Mouse (Mus musculus) lung, postnatal 0 days (tissue): ENCODE measurements around the gene Morc2a. TPM values are rescaled to one million over a fixed set of nuclear protein-coding genes. Genes with fewer than 3 reads are reported as not detected.

Experiments used
- ATAC-seq: fragments of 200-750 bp; cut with Nextera tagmentation; 2 replicates; pipeline ENCODE4 v1.8.0; 2017; ENCODE audit warnings: moderate library complexity
- DNase-seq: peaks from one replicate; pipeline ENCODE4 v3.0.0-alpha.2; 2016; ENCODE audit warnings: low spot score
- H3K27ac ChIP-seq: fragments of 300-500 bp; sonication (generic); 2 replicates; pipeline ENCODE4 v1.5.1; 2014; ENCODE audit warnings: antibody characterized with exemption, mild to moderate bottlenecking, low read length, mixed read lengths
- H3K27me3 ChIP-seq: fragments of 300-500 bp; sonication (generic); replicated peaks from 2 replicates; pipeline ENCODE4 v1.6.1; 2014; ENCODE audit warnings: low read length, mixed read lengths; ENCODE audit not compliant: insufficient read depth
- H3K36me3 ChIP-seq: fragments of 300-500 bp; sonication (generic); 2 replicates; pipeline ENCODE4 v1.6.1; 2014; ENCODE audit warnings: low read length, mixed read lengths; ENCODE audit not compliant: insufficient read depth
- H3K4me1 ChIP-seq: fragments of 300-500 bp; sonication (generic); 2 replicates; pipeline ENCODE4 v1.6.1; 2014; ENCODE audit warnings: antibody characterized with exemption, low read depth, low read length, mixed read lengths; ENCODE audit not compliant: insufficient read depth
- H3K4me2 ChIP-seq: fragments of 300-500 bp; sonication (generic); replicated peaks from 2 replicates; pipeline ENCODE4 v1.6.1; 2014; ENCODE audit warnings: low read depth, mild to moderate bottlenecking, low read length, moderate library complexity, mixed read lengths
- H3K4me3 ChIP-seq: fragments of 300-500 bp; sonication (generic); 2 replicates; pipeline ENCODE4 v1.5.1; 2014; ENCODE audit warnings: low read depth, low read length
- H3K9ac ChIP-seq: fragments of 300-500 bp; sonication (generic); replicated peaks from 2 replicates; pipeline ENCODE4 v1.6.1; 2014; ENCODE audit warnings: low read depth, mild to moderate bottlenecking
- H3K9me3 ChIP-seq: fragments of 300-500 bp; sonication (generic); 2 replicates; pipeline ENCODE4 v1.6.1; 2016; ENCODE audit warnings: low read length, mixed read lengths
- CTCF ChIP-seq: IDR thresholded peaks from 2 replicates; pipeline ENCODE4 v1.5.1; 2016; ENCODE audit warnings: antibody characterized with exemption, mild to moderate bottlenecking
- EP300 ChIP-seq: IDR thresholded peaks from 2 replicates; pipeline ENCODE4 v1.6.1; 2016; ENCODE audit warnings: antibody characterized with exemption, mild to moderate bottlenecking, control low read depth
- WGBS: fragments of 180-500 bp; shearing (Covaris S2); extraction: QIAGEN DNeasy Blood & Tissue Kit; methylation state at CpG from one replicate; pipeline ENCODE4 v1.1.7; 2014; 5-methylcytosine and 5-hydroxymethylcytosine counted together
- polyA plus RNA-seq: library from polyadenylated mRNA; unstranded; fragments of >200 nt; fragmentation: Nextera tagmentation; extraction: Ambion mirVana; gene quantifications from 2 replicates; pipeline ENCODE4 v1.2.1, GENCODE M21; 2015

The Morc2a gene
- polyA plus RNA-seq, 1 experiment from 2014 or later = 9.9 TPM

DNA sequence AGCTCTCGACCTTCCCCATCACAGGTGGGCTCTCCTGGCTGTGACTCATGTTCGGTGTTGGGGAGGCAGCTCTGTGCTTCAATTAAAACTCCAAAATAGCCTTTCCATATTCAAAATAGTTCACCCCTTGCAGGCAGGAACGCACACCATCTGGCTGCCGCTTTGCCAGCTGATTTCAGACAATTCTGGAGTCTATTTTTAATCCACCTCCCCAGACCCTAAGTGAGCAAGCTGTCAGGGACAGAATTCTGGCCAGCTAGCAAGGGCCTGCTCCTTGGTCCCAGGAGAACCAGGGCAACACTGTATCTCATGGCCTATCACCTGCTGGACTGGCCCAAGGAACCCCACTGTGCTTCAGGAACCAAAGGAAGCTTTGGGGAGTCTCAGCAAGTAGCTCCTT is 74.9 kb downstream of the Morc2a start:
- Histone ChIP-seq H3K36me3 (no peaks in the 10 kb centered on the region), H3K9ac (no peak overlapping the region), H3K27me3 (0 out of 2 replicates have a peak, but pooled peaks cover 3% of the 10 kb centered on the region), H3K4me1 (no peaks in the 10 kb centered on the region), H3K4me3 (no peak overlapping the region), H3K9me3 (no peaks in the 10 kb centered on the region), H3K27ac (no peak overlapping the region), H3K4me2 (no peak overlapping the region)
- TF ChIP-seq EP300 = no peak
- WGBS = 63% methylated on average over 4 of the region's 4 CpGs
- ATAC-seq = no peak
- DNase-seq = no peak

- H3K36me3 ChIP-seq = no peaks in the 10 kb centered on the region
- 58% methylated on average over 5 of the region's 5 CpGs for WGBS
- H3K4me1 ChIP-seq = no peaks in the 10 kb centered on the region
- no peak overlapping the region for H3K4me2 ChIP-seq
- H3K9me3 ChIP-seq = no peaks in the 10 kb centered on the region
- no peak for DNase-seq
- no peak overlapping the region for H3K27ac ChIP-seq
- no peak for ATAC-seq
- H3K27me3 ChIP-seq = 0 out of 2 replicates have a peak, but pooled peaks cover 3% of the 10 kb centered on the region
- no peak overlapping the region for H3K9ac ChIP-seq
- no peak overlapping the region for H3K4me3 ChIP-seq
- no peak for TF ChIP-seq CTCF
- no peak for TF ChIP-seq EP300
These were observed 75.7 kb downstream of the Morc2a start for GRCm38 (mm10) chr11:3724726-3725125.

GRCm38 (mm10) chr11:3725331-3726054 is 76.5 kb downstream of the Morc2a start:
- Histone ChIP-seq H3K4me2 (no peak overlapping the region), H3K36me3 (no peaks in the 10 kb centered on the region), H3K9me3 (no peaks in the 10 kb centered on the region), H3K4me1 (no peaks in the 10 kb centered on the region), H3K27ac (no peak overlapping the region), H3K27me3 (0 out of 2 replicates have a peak, but pooled peaks cover 3% of the 10 kb centered on the region), H3K9ac (no peak overlapping the region), H3K4me3 (no peak overlapping the region)
- 51% methylated on average over 10 of the region's 10 CpGs for WGBS
- TF ChIP-seq CTCF (no peak), EP300 (no peak)
- no peak for DNase-seq
- ATAC-seq = no peak

- Histone ChIP-seq H3K4me1 (no peaks in the 10 kb centered on the region), H3K9me3 (no peaks in the 10 kb centered on the region), H3K4me3 (no peak overlapping the region), H3K4me2 (no peak overlapping the region), H3K27ac (no peak overlapping the region), H3K27me3 (0 out of 2 replicates have a peak, but pooled peaks cover 3% of the 10 kb centered on the region), H3K9ac (no peak overlapping the region), H3K36me3 (no peaks in the 10 kb centered on the region)
- TF ChIP-seq CTCF (no peak), EP300 (no peak)
- DNase-seq (no peak), ATAC-seq (no peak)
- 61% methylated on average over 9 of the region's 9 CpGs for WGBS
These were observed 78.6 kb downstream of the Morc2a start for GRCm38 (mm10) chr11:3727438-3728105.

- WGBS = 84% methylated on average over 4 of the region's 4 CpGs
- ATAC-seq (no peak), DNase-seq (no peak)
- H3K4me1 ChIP-seq = no peaks in the 10 kb centered on the region
- no peaks in the 10 kb centered on the region for H3K9me3 ChIP-seq
- no peak overlapping the region for H3K9ac ChIP-seq
- H3K4me3 ChIP-seq = no peak overlapping the region
- no peak overlapping the region for H3K4me2 ChIP-seq
- TF ChIP-seq CTCF (no peak), EP300 (no peak)
- no peaks in the 10 kb centered on the region for H3K36me3 ChIP-seq
- H3K27ac ChIP-seq = no peak overlapping the region
- no peaks in the 10 kb centered on the region for H3K27me3 ChIP-seq
These were observed 82.5 kb downstream of the Morc2a start for GRCm38 (mm10) chr11:3731469-3731868.

GRCm38 (mm10) chr11:3733933-3734636 is 85.1 kb downstream of the Morc2a start:
- DNase-seq = no peak
- WGBS = 69% methylated on average over 14 of the region's 14 CpGs
- Histone ChIP-seq H3K4me3 (no peak overlapping the region), H3K27ac (no peak overlapping the region), H3K4me2 (no peak overlapping the region), H3K36me3 (no peaks in the 10 kb centered on the region), H3K4me1 (no peaks in the 10 kb centered on the region), H3K9ac (no peak overlapping the region), H3K9me3 (no peaks in the 10 kb centered on the region), H3K27me3 (no peaks in the 10 kb centered on the region)
- ATAC-seq = no peak
- TF ChIP-seq CTCF (no peak), EP300 (no peak)
